Mouse (Mus musculus) ES-Bruce4 (cell line): ENCODE measurements around the gene Svs1.

Experiments used
- CTCF ChIP-seq: IDR thresholded peaks from one replicate; pipeline ENCODE4 v1.8.1; 2011; ENCODE audit warnings: low read depth, low read length
- POLR2A ChIP-seq: IDR thresholded peaks from one replicate; pipeline ENCODE4 v1.8.1; 2011; ENCODE audit warnings: low read length; ENCODE audit not compliant: insufficient read depth

DNA sequence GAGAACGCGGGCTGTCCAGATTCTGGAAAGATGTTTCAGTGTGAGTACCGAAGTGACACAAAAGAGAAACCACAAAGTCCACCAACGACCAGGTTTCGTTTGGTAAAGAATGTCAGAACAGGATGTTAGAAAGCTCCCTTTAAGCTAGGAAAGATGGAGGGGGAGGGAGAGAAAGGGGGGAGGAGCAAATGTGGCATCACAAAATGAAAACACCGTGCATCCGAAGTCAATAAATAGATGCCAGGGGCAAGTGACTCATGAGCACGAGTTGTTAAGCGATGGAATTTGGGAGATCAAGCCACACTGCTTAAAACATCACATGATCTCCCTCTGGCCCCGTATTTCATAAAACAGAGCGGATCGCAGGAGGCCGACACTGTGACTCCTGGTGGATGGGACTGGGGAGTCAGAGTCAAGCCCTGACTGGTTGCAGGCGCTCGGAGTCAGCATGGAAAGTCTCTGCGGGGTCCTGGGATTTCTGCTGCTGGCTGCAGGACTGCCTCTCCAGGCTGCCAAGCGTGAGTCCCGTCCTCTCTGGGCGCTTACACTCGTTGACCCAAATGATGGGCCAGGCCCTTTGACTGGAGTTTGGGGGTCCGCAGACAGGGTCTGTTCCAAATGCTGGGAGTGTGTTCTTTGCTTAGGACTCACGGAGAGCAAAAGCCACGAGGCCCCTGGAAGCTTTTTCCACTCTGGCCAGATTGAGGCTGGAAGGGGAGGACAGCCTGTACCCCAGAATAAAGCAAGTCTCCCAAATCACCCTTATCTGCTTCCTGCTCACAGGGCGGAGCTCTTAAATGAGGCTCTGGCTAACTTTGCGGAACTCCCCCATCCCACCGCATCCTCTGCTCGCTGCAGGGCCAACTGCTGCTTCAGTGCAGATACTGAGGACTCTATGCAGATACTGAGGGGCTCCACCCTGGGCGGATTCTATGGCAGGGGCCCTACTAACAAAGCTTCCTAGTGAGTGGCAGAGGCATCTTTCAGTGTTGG, 49.9 kb downstream of the Svs1 start, which contains the start of gene Gpnmb:
- TF ChIP-seq CTCF, result no peak
- TF ChIP-seq POLR2A, result no peak
